Mouse (Mus musculus) C2C12 (cell line): ENCODE results near the gene Arpc1a. TPM values are rescaled to one million over a fixed set of nuclear protein-coding genes. Genes with fewer than 3 reads are reported as not detected.

Experiments used
- H3K27me3 ChIP-seq: one replicate; pipeline ENCODE4 v1.6.1; 2011; ENCODE audit not compliant: control insufficient read depth, insufficient read depth, insufficient read length
- H3K36me3 ChIP-seq: one replicate; pipeline ENCODE4 v1.6.1; 2011; ENCODE audit not compliant: control insufficient read depth, insufficient read depth
- H3K4me3 ChIP-seq: one replicate; pipeline ENCODE4 v1.5.1; 2011; ENCODE audit warnings: mild to moderate bottlenecking, control low read depth; ENCODE audit not compliant: poor library complexity, insufficient read depth, severe bottlenecking
- H3K79me2 ChIP-seq: one replicate; pipeline ENCODE4 v1.6.1; 2011; ENCODE audit not compliant: control insufficient read depth, insufficient read depth
- H3K79me3 ChIP-seq: one replicate; pipeline ENCODE4 v1.6.1; 2011; ENCODE audit warnings: low read depth, control low read depth
- H3ac ChIP-seq: one replicate; pipeline ENCODE3; 2011; ENCODE audit warnings: low read depth; ENCODE audit not compliant: control insufficient read depth, insufficient read length
- CEBPB ChIP-seq: IDR thresholded peaks from one replicate; pipeline ENCODE4 v1.6.1; 2011; ENCODE audit warnings: low read depth, mild to moderate bottlenecking, control low read depth, moderate library complexity
- CTCF ChIP-seq: IDR thresholded peaks from one replicate; pipeline ENCODE4 v1.5.1; 2011; ENCODE audit not compliant: control insufficient read depth, insufficient read depth, insufficient read length
- FOSL1 ChIP-seq: IDR thresholded peaks from one replicate; pipeline ENCODE4 v1.8.0; 2011; ENCODE audit warnings: mild to moderate bottlenecking, low read length; ENCODE audit not compliant: poor library complexity, insufficient read depth, severe bottlenecking
- MAX ChIP-seq: IDR thresholded peaks from one replicate; pipeline ENCODE4 v1.6.1; 2011; ENCODE audit warnings: mild to moderate bottlenecking, control low read depth
- MYOD1 ChIP-seq: IDR thresholded peaks from one replicate; pipeline ENCODE4 v1.6.1; 2011; ENCODE audit warnings: low read depth; ENCODE audit not compliant: control insufficient read depth, insufficient read length
- MYOG ChIP-seq: IDR thresholded peaks from one replicate; pipeline ENCODE4 v1.6.1; 2011; ENCODE audit not compliant: control insufficient read depth, insufficient read length; ENCODE audit errors: extremely low read depth
- USF1 ChIP-seq: IDR thresholded peaks from one replicate; pipeline ENCODE4 v1.6.1; 2011; ENCODE audit warnings: low read depth, mild to moderate bottlenecking, control low read depth, moderate library complexity
- polyA plus RNA-seq: library from polyadenylated mRNA; unstranded; fragments of >200 nt; fragmentation: generic; extraction: Trizol; gene quantifications from one replicate; pipeline ENCODE4 v1.2.1, GENCODE M21; 2012; ENCODE audit warnings: missing spikeins

Gene Arpc1a
- polyA plus RNA-seq, 1 experiment = 91.7 TPM

- no peaks in the 10 kb centered on the region for H3K27me3 ChIP-seq
- peaks cover 57% of the 10 kb centered on the region for H3K36me3 ChIP-seq
- H3K79me2 ChIP-seq = peaks cover 97% of the 10 kb centered on the region
- H3K79me3 ChIP-seq = peaks cover 59% of the 10 kb centered on the region
- TF ChIP-seq CEBPB (no peak), USF1 (peak; percentile 12)
- peak overlapping the region; percentile 87 for H3ac ChIP-seq
- H3K4me3 ChIP-seq = peak overlapping the region; percentile 86
Measured at GRCm38 (mm10) chr5:145138836-145139235, 55.2 kb downstream of the Arpc1a start.

- Histone ChIP-seq H3ac (peak within 1 kb of the TSS; percentile 90), H3K36me3 (peaks cover 55% of the 10 kb centered on the region), H3K79me2 (peaks cover 89% of the 10 kb centered on the region), H3K79me3 (peaks cover 54% of the 10 kb centered on the region), H3K4me3 (peak within 1 kb of the TSS; percentile 86), H3K27me3 (no peaks in the 10 kb centered on the region)
- peak; percentile 100 for TF ChIP-seq MAX
- no peak for TF ChIP-seq CTCF
- peak; percentile 96 for TF ChIP-seq CEBPB
Measured at GRCm38 (mm10) chr5:145139571-145140519, 56.2 kb downstream of the Arpc1a start, which contains the start of the genes Pdap1 and Bud31. Gene Pdap1 (minus strand): TSS chr5:145140238. Gene Bud31 (plus strand): TSS chr5:145140362.

GRCm38 (mm10) chr5:145140611-145141010, 57.0 kb downstream of the Arpc1a start:
- Histone ChIP-seq H3K79me2 (peaks cover 81% of the 10 kb centered on the region), H3K79me3 (peaks cover 54% of the 10 kb centered on the region), H3ac (peak overlapping the region; percentile 90), H3K27me3 (no peaks in the 10 kb centered on the region), H3K4me3 (peak overlapping the region; percentile 86), H3K36me3 (peaks cover 56% of the 10 kb centered on the region)
- TF ChIP-seq FOSL1 (no peak), CTCF (no peak), MYOG (no peak), USF1 (no peak), MAX (no peak), MYOD1 (no peak)

GRCm38 (mm10) chr5:145147748-145148147, 64.1 kb downstream of the Arpc1a start:
- H3ac ChIP-seq = no peak overlapping the region
- no peaks in the 10 kb centered on the region for H3K27me3 ChIP-seq
- no peak overlapping the region for H3K4me3 ChIP-seq
- H3K79me3 ChIP-seq = no peaks in the 10 kb centered on the region
- H3K79me2 ChIP-seq = peaks cover 13% of the 10 kb centered on the region
- no peak for TF ChIP-seq CEBPB
- peaks cover 75% of the 10 kb centered on the region for H3K36me3 ChIP-seq

GRCm38 (mm10) chr5:145149294-145149693, 65.7 kb downstream of the Arpc1a start:
- no peaks in the 10 kb centered on the region for H3K79me2 ChIP-seq
- H3K27me3 ChIP-seq = no peaks in the 10 kb centered on the region
- H3K79me3 ChIP-seq = no peaks in the 10 kb centered on the region
- H3K36me3 ChIP-seq = peaks cover 60% of the 10 kb centered on the region
- no peak overlapping the region for H3K4me3 ChIP-seq
- TF ChIP-seq USF1 (no peak), FOSL1 (no peak), MYOD1 (no peak), MAX (no peak), MYOG (no peak), CEBPB (no peak), CTCF (no peak)
- H3ac ChIP-seq = no peak overlapping the region

- Histone ChIP-seq H3K4me3 (no peak overlapping the region), H3K36me3 (peaks cover 55% of the 10 kb centered on the region), H3K27me3 (no peaks in the 10 kb centered on the region), H3ac (no peak overlapping the region), H3K79me3 (no peaks in the 10 kb centered on the region), H3K79me2 (no peaks in the 10 kb centered on the region)
- TF ChIP-seq USF1 = no peak
Measured at GRCm38 (mm10) chr5:145152690-145153089, 69.1 kb downstream of the Arpc1a start.

Other genes with a start within 250 kb of the Arpc1a start
- gene Smurf1, start 118.0 kb upstream of the Arpc1a start, polyA plus RNA-seq = 39.1 TPM
- not detected for gene Gm4871, start 51.1 kb upstream of the Arpc1a start, polyA plus RNA-seq
- not detected for gene 1700018F24Rik, start 40.8 kb upstream of the Arpc1a start, polyA plus RNA-seq
- gene Kpna7, start 200 bp downstream of the Arpc1a start, polyA plus RNA-seq = not detected
- 741 TPM for gene Arpc1b, start 30.4 kb downstream of the Arpc1a start, polyA plus RNA-seq
- gene Pdap1, start 56.4 kb downstream of the Arpc1a start, polyA plus RNA-seq = 136 TPM
- gene Bud31, start 56.5 kb downstream of the Arpc1a start, polyA plus RNA-seq = 175 TPM
- gene Ptcd1, start 83.3 kb downstream of the Arpc1a start, polyA plus RNA-seq = 14.5 TPM
- gene Cpsf4, start 83.4 kb downstream of the Arpc1a start, polyA plus RNA-seq = 47.7 TPM
- gene Atp5j2, start 108.2 kb downstream of the Arpc1a start, polyA plus RNA-seq = 643 TPM
- gene Zkscan14, start 118.0 kb downstream of the Arpc1a start, polyA plus RNA-seq = 2.0 TPM
- 3.6 TPM for gene Zkscan5, start 120.7 kb downstream of the Arpc1a start, polyA plus RNA-seq
- gene Zfp655, start 147.9 kb downstream of the Arpc1a start, polyA plus RNA-seq = 7.7 TPM
- 10.4 TPM for gene Zscan25, start 196.7 kb downstream of the Arpc1a start, polyA plus RNA-seq